In the genomic region with DNA sequence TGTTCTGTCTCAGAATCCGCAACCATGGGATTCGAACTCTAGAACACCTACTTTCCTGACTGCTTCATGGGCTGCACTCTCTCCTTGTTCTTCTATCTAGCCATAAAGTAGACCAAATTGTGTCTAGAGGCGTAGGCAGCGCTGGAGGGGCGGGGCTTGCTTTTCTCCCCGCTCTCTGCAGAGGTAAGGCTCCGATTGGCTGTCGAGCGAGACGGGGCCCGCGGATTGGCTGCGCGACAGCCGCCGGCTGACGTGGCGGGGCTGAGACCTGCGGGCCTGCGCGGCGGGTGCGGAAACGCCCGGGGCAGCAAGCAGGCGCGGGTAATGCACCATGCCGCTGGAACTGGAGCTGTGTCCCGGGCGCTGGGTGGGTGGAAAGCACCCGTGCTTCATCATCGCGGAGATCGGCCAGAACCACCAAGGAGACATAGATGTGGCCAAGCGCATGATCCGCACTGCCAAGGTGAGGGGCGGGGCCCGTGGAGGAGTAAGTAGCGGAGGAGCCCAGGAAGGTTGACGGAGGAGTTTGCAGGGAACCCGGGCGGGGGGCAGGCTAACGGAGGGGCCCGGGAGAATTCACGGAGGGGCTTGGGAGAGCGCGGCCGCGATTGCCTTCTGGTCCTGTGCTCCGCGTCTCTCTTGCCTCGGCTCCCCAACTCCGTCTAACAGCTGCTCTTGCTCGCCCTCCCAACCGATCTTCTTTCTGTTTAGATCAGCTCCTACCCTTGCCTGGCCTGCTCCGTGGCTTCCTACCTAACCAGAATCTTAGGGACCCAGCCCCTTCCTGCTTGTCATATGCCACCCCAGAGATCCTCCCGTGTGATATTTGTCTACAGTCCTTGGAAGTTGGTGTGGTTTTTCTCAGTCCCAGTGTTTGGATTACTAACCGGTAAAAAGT, we compare ENCODE assay signal across 8 mouse cellular contexts. TPM values are rescaled to one million over a fixed set of nuclear protein-coding genes. Genes with fewer than 3 reads are reported as not detected.
DNase-seq lines count a peak whose midpoint lies in the region; ATAC-seq and TF ChIP-seq lines count a peak whose summit lies in the region.

A gene (plus strand): TSS at position 221 of the 898 bp plus-strand sequence.

- H3K27me3 ChIP-seq in heart, embryonic 12.5 days (replicated peaks): no peaks in the 10 kb centered on the region
- H3K27me3 ChIP-seq in kidney, postnatal 0 days (ENCODE audit: insufficient read depth, low read length): no peaks in the 10 kb centered on the region
- no peaks in the 10 kb centered on the region for H3K27me3 ChIP-seq in liver, embryonic 11.5 days (replicated peaks; ENCODE audit: control insufficient read depth, insufficient read depth, low read length)
- no peaks in the 10 kb centered on the region; the same call in 1 of the 2 replicates for H3K27me3 ChIP-seq in stomach, embryonic 14.5 days (ENCODE audit: control insufficient read depth, insufficient read depth, low read length)

- peak within 1 kb of the TSS; percentile 87 for H3K9ac ChIP-seq in heart, embryonic 12.5 days
- H3K9ac ChIP-seq in kidney, postnatal 0 days (ENCODE audit: low read depth, low read length): peak within 1 kb of the TSS; percentile 61
- peak within 1 kb of the TSS; percentile 76 for H3K9ac ChIP-seq in liver, embryonic 11.5 days (ENCODE audit: low read depth, low read length)
- H3K9ac ChIP-seq in stomach, embryonic 14.5 days (replicated peaks; ENCODE audit: low read depth, low read length): peak within 1 kb of the TSS; percentile 61

- TF ChIP-seq CTCF in kidney, postnatal 0 days (IDR thresholded peaks at IDR 0.05; ENCODE audit: low read depth): no peak

- H3K9me3 ChIP-seq in heart, embryonic 12.5 days (replicated peaks): no peaks in the 10 kb centered on the region
- no peaks in the 10 kb centered on the region for H3K9me3 ChIP-seq in kidney, postnatal 0 days (replicated peaks; ENCODE audit: low read length)
- no peaks in the 10 kb centered on the region for H3K9me3 ChIP-seq in liver, embryonic 11.5 days (ENCODE audit: control insufficient read depth, low read length)
- no peaks in the 10 kb centered on the region for H3K9me3 ChIP-seq in stomach, embryonic 14.5 days (ENCODE audit: control insufficient read depth, low read depth, low read length)

- ATAC-seq in erythroid progenitor cell, adult 5-6 weeks (replicated peaks; ENCODE audit: low FRiP score, poor library complexity, severe bottlenecking): peak; percentile 97
- ATAC-seq in heart, embryonic 12.5 days (ENCODE audit: insufficient number of reproducible peaks, low FRiP score): peak; percentile 96
- peak; percentile 98 for ATAC-seq in kidney, postnatal 0 days (replicated peaks; ENCODE audit: low FRiP score, low read depth)
- peak; percentile 96 for ATAC-seq in liver, embryonic 11.5 days (replicated peaks; ENCODE audit: low FRiP score)
- peak; percentile 97 for ATAC-seq in stomach, embryonic 14.5 days (ENCODE audit: insufficient number of reproducible peaks, insufficient read depth, low FRiP score, low read depth)

- H3K36me3 ChIP-seq in heart, embryonic 12.5 days: peaks cover 26% of the 10 kb centered on the region
- 0 out of 2 replicates have a peak, but pooled peaks cover 10% of the 10 kb centered on the region for H3K36me3 ChIP-seq in kidney, postnatal 0 days (ENCODE audit: insufficient read depth, low read length)
- H3K36me3 ChIP-seq in liver, embryonic 11.5 days (ENCODE audit: control insufficient read depth, insufficient read depth, low read length): peaks cover 11% of the 10 kb centered on the region; the same call in 1 of the 2 replicates
- peaks cover 16% of the 10 kb centered on the region; the same call in 1 of the 2 replicates for H3K36me3 ChIP-seq in stomach, embryonic 14.5 days (ENCODE audit: control insufficient read depth, insufficient read depth, low read length)

- peaks cover 18% of the 10 kb centered on the region for H3K4me1 ChIP-seq in heart, embryonic 12.5 days (replicated peaks)
- 0 out of 2 replicates have a peak, but pooled peaks cover 3% of the 10 kb centered on the region for H3K4me1 ChIP-seq in kidney, postnatal 0 days (replicated peaks; ENCODE audit: insufficient read depth, low read length)
- H3K4me1 ChIP-seq in liver, embryonic 11.5 days (replicated peaks; ENCODE audit: control insufficient read depth, insufficient read depth, low read length): peaks cover 14% of the 10 kb centered on the region
- peaks cover 9% of the 10 kb centered on the region; the same call in 1 of the 2 replicates for H3K4me1 ChIP-seq in stomach, embryonic 14.5 days (ENCODE audit: control insufficient read depth, insufficient read depth, low read length)

- WGBS in heart, embryonic 12.5 days: under 1% methylated on average over 58 of the region's 58 CpGs
- under 1% methylated on average over 58 of the region's 58 CpGs for WGBS in kidney, postnatal 0 days
- under 1% methylated on average over 58 of the region's 58 CpGs for WGBS in liver, embryonic 11.5 days
- under 1% methylated on average over 58 of the region's 58 CpGs for WGBS in stomach, embryonic 14.5 days

- H3K27ac ChIP-seq in heart, embryonic 12.5 days (ENCODE audit: poor library complexity, severe bottlenecking): peak within 1 kb of the TSS; percentile 75
- peak within 1 kb of the TSS; percentile 38; the same call in 1 of the 2 replicates for H3K27ac ChIP-seq in kidney, postnatal 0 days
- peak within 1 kb of the TSS; percentile 49; the same call in 1 of the 2 replicates for H3K27ac ChIP-seq in liver, embryonic 11.5 days (ENCODE audit: low read depth, low read length)
- peak within 1 kb of the TSS; percentile 72 for H3K27ac ChIP-seq in stomach, embryonic 14.5 days (ENCODE audit: low read length)

- peak within 1 kb of the TSS; percentile 91 for H3K4me3 ChIP-seq in heart, embryonic 12.5 days
- H3K4me3 ChIP-seq in kidney, postnatal 0 days (replicated peaks; ENCODE audit: low read depth, low read length): peak within 1 kb of the TSS; percentile 76
- H3K4me3 ChIP-seq in liver, embryonic 11.5 days (ENCODE audit: low read depth, low read length): peak within 1 kb of the TSS; percentile 76
- H3K4me3 ChIP-seq in stomach, embryonic 14.5 days (ENCODE audit: low read depth, low read length): peak within 1 kb of the TSS; percentile 81

- H3K4me2 ChIP-seq in heart, embryonic 12.5 days: peak within 1 kb of the TSS; percentile 93
- peak within 1 kb of the TSS; percentile 89 for H3K4me2 ChIP-seq in kidney, postnatal 0 days (ENCODE audit: low read length)
- peak within 1 kb of the TSS; percentile 90 for H3K4me2 ChIP-seq in liver, embryonic 11.5 days
- peak within 1 kb of the TSS; percentile 76 for H3K4me2 ChIP-seq in stomach, embryonic 14.5 days (replicated peaks; ENCODE audit: low read depth, low read length)

- peak; percentile 97 for DNase-seq in CD4-positive helper T cell, adult 2 months (ENCODE audit: low read depth, low spot score)
- peak; percentile 89 for DNase-seq in brain, embryonic 18.5 days (ENCODE audit: low read depth, low spot score)
- peak; percentile 97 for DNase-seq in kidney, postnatal 0 days (ENCODE audit: low spot score)
- peak; percentile 94 for DNase-seq in liver, embryonic 11.5 days (ENCODE audit: low spot score)
- DNase-seq in naive thymus-derived CD4-positive, alpha-beta T cell, adult 2 months (ENCODE audit: low read depth): peak; percentile 96

RNA-seq across cellular contexts. Expression of the gene that starts here (rescaled TPM):
- 25.6 and 32.4 TPM in 2 replicates for total RNA-seq in erythroid progenitor cell, adult 5-6 weeks (2015; ENCODE audit: low replicate concordance)
- total RNA-seq in erythroid progenitor cell, adult 5-6 weeks (2017; ENCODE audit: low replicate concordance): 22.1 and 29.0 TPM in 2 replicates
- 62.2 and 68.3 TPM in 2 replicates for polyA plus RNA-seq in heart, embryonic 12.5 days (2016; fragmentation: Nextera tagmentation; extraction: Ambion mirVana)
- polyA plus RNA-seq in kidney, postnatal 0 days (2015; fragmentation: Nextera tagmentation; extraction: Ambion mirVana): 45.6 and 50.7 TPM in 2 replicates
- polyA plus RNA-seq in liver, embryonic 11.5 days (2014; fragmentation: Nextera tagmentation; extraction: Ambion mirVana): 108 and 109 TPM in 2 replicates
- polyA plus RNA-seq in stomach, embryonic 14.5 days (2014; fragmentation: Nextera tagmentation; extraction: Ambion mirVana): 75.9 and 77.2 TPM in 2 replicates

Comparison
In these comparisons a context has a peak if more than half of its experiments do, and no peak if none do; other contexts are left out.
1. Peak in every context shown above with its lines: DNase-seq, ATAC-seq, H3K4me3 ChIP-seq and H3K27ac ChIP-seq.